Mouse (Mus musculus): ENCODE data around the gene Hs3st1.
"Not testable (repeated sequence)": the region's sequence is repeated elsewhere in the genome, so short reads cannot be mapped to it uniquely, and the experiment has no call there.

The Hs3st1 gene

DNA sequence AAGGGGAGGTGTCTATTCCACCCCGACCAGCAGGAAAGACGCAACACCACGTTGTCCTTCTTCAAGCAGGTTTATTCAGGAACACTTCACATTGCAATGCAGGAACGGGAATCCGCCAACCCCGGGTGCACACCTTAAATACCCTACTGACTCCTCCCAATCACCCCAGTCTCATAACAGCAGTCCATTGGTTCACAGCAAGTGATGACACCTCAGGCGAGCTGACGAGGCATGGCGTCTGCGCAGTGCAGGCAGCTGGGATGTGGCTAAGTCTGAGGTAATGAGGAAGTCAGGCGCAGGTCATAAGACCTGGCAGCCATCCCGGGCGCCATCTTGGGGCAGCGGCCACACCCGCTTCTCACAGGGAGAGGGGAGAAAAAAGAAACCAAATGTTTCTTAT lies at the start of gene Hs3st1:
Gene Hs3st1 (minus strand): TSS at position 101 of the 400 bp plus-strand sequence.
- DNase-seq (ENCODE audit: low spot score): not testable (repeated sequence)

GRCm38 (mm10) chr5:39804663-39805062 lies 49.4 kb upstream of the Hs3st1 start:
- no peak for DNase-seq (ENCODE audit: low spot score)

DNA sequence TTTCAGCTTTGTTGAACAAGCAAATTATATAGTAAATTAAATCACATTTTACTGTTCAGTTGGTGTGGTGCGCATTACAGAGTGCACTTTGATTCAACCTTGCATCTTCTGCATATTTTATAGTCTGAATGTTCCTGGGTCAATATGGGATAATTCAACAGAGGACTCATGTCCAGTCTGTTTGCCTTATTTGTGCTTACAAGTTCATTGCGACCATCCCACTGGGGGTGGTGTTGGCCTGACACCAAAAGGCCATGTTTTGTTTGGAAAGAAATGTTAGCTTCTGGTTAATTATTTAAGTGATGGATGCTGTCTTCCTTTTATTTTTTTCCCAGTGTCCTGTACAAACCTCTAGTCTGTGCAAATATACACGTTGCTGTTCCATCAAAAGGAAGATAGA lies 48.7 kb upstream of the Hs3st1 start:
- no peak for DNase-seq (ENCODE audit: low spot score)

DNA sequence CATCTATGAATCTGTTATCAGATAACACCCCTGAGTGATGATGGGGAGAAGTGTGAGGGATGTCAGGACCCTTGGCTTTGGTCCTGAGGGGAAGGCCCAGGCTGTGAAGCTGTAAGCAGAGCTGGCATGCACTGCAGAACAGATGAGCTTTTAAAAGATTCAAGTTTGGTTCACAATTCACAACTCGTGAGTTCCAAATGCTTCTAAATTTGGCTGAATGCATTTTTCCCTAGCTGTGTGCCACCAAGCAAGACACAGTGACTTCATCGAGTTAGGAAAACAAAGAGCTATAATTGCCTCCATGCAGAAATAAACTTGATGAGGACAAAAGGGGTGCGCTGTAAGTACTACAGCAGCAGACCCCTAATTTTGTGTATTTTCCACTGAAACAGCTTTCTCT lies 48.2 kb upstream of the Hs3st1 start:
- no peak for DNase-seq (ENCODE audit: low spot score)

DNA sequence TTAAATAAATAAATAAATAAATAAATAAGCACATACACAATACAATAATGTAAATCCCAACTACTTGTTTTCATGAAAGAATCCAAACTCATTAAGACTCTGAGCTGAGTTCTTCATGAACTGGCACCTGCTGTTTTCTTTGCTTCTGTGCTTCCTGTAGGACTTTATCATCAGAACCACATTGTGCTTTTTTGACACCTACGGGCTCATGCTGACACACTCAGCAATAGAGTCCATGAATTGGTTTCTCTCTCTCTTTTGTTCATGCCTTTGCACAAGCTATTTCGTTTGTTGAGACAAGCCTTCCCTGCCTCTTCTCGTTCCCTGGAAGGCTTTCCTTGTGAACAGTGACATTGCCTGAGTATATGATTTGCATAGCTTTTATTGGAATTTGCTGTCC lies 46.8 kb upstream of the Hs3st1 start:
- DNase-seq (ENCODE audit: low spot score): no peak

GRCm38 (mm10) chr5:39777094-39777710 lies 21.9 kb upstream of the Hs3st1 start:
- DNase-seq (ENCODE audit: low spot score): no peak

DNA sequence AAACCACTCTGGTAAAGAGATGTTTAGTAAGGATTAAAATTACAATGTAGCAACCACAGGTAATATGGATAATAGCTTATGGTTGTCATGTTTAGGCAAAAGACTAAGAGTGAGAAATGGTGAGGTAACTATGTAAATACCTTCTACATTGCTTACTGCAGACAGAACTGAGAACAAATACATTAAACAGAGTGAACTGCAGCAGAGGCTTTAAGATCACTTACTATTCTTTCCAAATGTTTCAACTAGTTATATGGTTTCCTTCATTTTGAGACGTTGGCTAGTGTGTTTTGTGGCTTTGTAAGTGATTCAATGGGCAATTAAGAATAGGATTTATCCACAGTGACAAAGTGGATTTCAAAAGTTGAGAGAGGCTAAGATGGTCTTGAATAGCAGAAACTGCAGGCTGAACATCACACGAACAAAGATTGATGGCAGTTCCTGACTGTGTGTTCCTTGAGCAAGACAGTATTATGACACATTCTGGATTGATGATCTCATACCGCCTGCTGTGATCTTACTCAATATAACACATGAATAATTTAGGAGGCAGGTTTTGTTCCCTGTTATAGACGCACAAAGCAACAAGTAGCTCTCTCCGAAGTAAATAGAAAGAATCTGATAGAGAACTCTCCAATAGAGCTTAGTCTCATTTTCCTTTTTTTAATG lies 16.5 kb upstream of the Hs3st1 start:
- DNase-seq (ENCODE audit: low spot score): no peak

- no peak for DNase-seq (ENCODE audit: low spot score)
Observed at GRCm38 (mm10) chr5:39761682-39762456, 6.6 kb upstream of the Hs3st1 start.

DNA sequence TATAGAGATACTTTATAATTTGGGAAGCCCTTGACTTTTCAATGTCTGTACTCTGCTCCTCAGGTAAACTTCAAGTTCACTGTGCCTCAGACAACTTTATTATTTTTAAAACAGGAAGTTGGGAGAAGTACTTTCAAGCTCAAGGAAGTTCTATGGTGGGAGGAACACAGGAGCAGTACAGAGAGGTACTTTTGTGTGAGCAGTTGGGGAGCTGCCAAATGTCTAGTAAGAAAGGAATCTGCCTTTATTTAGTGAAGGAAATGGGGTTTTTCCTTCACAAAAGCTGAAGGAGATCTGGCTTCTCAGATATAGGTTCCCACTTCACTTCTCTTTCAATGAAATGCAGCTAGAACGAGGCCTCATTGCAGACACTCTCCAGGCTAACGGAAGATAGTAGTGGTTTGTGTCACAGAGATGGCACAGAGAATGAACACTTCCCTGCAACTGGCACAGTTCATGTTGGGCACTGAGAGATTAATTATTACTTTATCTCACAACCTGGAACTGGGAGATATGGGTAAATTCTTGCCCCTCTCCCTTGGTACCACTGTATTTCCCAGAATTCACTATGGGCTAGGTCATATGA lies 3.7 kb upstream of the Hs3st1 start:
- no peak for DNase-seq (ENCODE audit: low spot score)

- no peak for DNase-seq (ENCODE audit: low spot score)
Observed at GRCm38 (mm10) chr5:39736843-39737242, 18.4 kb downstream of the Hs3st1 start.

DNA sequence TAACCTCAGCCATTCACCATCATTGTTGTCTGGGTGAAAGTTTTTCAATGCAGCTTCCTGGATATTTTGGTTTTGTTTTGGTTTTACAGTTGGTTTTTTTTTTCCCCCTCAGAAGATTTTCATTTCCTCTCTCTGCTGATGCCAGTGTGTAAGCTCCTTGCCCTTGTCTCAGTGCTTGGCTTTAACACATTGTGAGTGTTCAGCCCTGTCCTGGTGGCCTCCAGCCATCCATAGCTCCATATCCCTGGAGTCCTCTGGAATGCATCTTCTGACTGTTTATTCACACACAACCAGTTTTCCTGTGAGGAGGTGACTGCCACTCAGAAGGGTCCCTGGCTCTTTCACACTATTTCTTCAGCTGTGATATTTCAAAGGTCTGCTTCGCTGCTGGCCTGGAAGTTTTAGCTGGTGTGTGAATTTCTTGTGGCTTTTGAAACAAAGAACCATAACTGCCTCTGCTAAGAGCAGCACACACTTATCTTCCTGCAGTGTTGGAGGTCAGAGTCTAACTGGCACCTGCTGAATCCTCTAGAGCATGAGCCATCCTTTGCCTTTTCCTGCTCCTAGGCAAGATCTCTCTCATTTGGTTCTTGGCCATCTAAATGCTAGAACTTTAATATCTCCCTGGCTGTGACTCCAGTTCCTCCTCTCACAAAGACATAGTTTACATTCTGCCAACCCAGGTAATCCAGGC lies 21.4 kb downstream of the Hs3st1 start:
- no peak for DNase-seq (ENCODE audit: low spot score)

- DNase-seq (ENCODE audit: low spot score): no peak
Observed at GRCm38 (mm10) chr5:39733013-39733749, 22.1 kb downstream of the Hs3st1 start.

- no peak for DNase-seq (ENCODE audit: low spot score)
Observed at GRCm38 (mm10) chr5:39715694-39716550, 39.4 kb downstream of the Hs3st1 start.

DNA sequence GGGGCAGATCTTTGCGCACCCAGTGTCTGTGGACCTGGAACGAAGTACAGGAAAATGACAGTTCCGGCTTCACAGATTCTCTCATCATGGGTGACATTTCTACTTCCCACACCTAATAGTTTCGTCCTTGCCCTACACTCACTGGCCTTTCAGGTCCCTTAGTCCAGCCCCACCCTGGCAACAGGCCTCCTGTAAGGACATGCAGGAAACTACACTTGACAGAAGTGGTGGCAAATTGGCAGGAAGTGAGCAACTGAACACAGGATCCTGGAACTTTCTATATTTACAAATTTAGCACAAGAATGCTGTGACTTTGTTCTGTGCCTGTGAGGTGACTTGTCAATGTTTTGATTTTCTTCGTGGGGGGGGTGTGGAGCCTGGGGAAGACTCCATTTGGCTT lies 40.1 kb downstream of the Hs3st1 start:
- DNase-seq (ENCODE audit: low spot score): no peak

GRCm38 (mm10) chr5:39705539-39705938 lies 49.7 kb downstream of the Hs3st1 start:
- DNase-seq (ENCODE audit: low spot score): no peak

DNA sequence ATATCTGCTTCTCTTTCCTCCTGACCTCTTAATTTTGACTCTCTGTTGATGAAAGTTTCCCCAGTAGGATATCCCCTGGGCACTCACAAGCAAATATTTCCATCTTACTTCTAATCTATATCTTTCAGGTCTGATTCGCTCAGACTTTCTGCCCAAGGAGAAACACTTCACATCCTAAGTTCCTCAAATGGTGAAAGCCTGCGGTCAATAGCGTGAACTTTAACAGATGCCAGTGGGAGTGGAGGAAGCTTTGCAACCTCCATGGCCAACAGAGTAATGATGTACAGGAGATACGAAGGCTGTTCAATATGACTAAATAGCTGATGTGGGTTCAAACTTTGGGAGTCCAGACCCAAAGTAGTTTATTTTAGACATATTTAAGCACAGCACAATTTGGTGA lies 94.4 kb downstream of the Hs3st1 start:
- DNase-seq (ENCODE audit: low spot score): no peak

DNA sequence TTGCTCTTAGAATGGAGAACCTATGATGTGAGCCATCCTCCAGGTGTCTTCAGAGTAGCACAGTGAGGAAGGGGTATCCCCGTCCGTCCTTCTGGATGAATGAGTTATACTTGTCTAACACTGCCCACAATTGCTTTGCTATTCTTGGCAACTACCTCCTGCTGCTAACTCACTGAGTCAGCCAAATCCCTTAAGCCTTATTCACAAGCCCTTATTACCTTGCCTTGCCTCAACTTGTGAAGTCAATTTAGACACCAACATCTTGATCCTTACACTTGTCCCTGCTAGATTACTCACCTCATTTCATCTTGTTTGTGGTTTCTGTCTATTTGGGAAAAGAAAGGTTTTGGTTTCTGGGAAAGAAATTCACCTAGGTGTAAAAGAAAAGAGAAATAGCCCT lies 95.9 kb downstream of the Hs3st1 start:
- DNase-seq (ENCODE audit: low spot score): no peak

GRCm38 (mm10) chr5:39644827-39645380 lies 110.4 kb downstream of the Hs3st1 start:
- DNase-seq (ENCODE audit: low spot score): no peak

GRCm38 (mm10) chr5:39643924-39644826 lies 111.1 kb downstream of the Hs3st1 start:
- peak; percentile 93 for DNase-seq (ENCODE audit: low spot score)
